Mouse (Mus musculus) forebrain, embryonic 12.5 days (tissue): ENCODE results near the gene Gm595. TPM values are rescaled to one million over a fixed set of nuclear protein-coding genes. Genes with fewer than 3 reads are reported as not detected.

Source experiments
- ATAC-seq: fragments of 200-750 bp; cut with Nextera tagmentation; 2 replicates; pipeline ENCODE4 v1.8.0; 2017; ENCODE audit warnings: moderate TSS enrichment; ENCODE audit not compliant: low FRiP score
- H3K27ac ChIP-seq: fragments of 300-500 bp; sonication (generic); 2 replicates; pipeline ENCODE4 v1.5.1; 2016; ENCODE audit warnings: mild to moderate bottlenecking
- H3K27me3 ChIP-seq: fragments of 300-500 bp; sonication (generic); 2 replicates; pipeline ENCODE4 v1.6.1; 2016; ENCODE audit warnings: mild to moderate bottlenecking
- H3K36me3 ChIP-seq: fragments of 300-500 bp; sonication (generic); replicated peaks from 2 replicates; pipeline ENCODE4 v1.6.1; 2016; ENCODE audit warnings: mild to moderate bottlenecking
- H3K4me1 ChIP-seq: fragments of 300-500 bp; sonication (generic); 2 replicates; pipeline ENCODE4 v1.6.1; 2016
- H3K4me2 ChIP-seq: fragments of 300-500 bp; sonication (generic); 2 replicates; pipeline ENCODE4 v1.6.1; 2016; ENCODE audit warnings: mild to moderate bottlenecking, moderate library complexity
- H3K4me3 ChIP-seq: fragments of 300-500 bp; sonication (generic); replicated peaks from 2 replicates; pipeline ENCODE4 v1.5.1; 2016; ENCODE audit warnings: mild to moderate bottlenecking
- H3K9ac ChIP-seq: fragments of 300-500 bp; sonication (generic); 2 replicates; pipeline ENCODE4 v1.6.1; 2016; ENCODE audit warnings: mild to moderate bottlenecking
- H3K9me3 ChIP-seq: fragments of 300-500 bp; sonication (generic); 2 replicates; pipeline ENCODE4 v1.6.1; 2016
- WGBS: fragments of 180-500 bp; shearing (Covaris S2); methylation state at CpG from one replicate; pipeline ENCODE4 v1.1.7; 2016; 5-methylcytosine and 5-hydroxymethylcytosine counted together
- polyA plus RNA-seq: library from polyadenylated mRNA; unstranded; fragments of >200 nt; fragmentation: Nextera tagmentation; extraction: Ambion mirVana; gene quantifications from 2 replicates; pipeline ENCODE4 v1.2.1, GENCODE M21; 2016

Gm595 gene
- not detected in 2 replicates for polyA plus RNA-seq

- 90% methylated on average over 13 of the region's 13 CpGs for WGBS
- H3K9me3 ChIP-seq: no peaks in the 10 kb centered on the region
These were observed at the start of gene Gm595 for GRCm38 (mm10) chrX:48877613-48878012. Gene Gm595, minus strand, starts transcription at chrX:48877713.

DNA sequence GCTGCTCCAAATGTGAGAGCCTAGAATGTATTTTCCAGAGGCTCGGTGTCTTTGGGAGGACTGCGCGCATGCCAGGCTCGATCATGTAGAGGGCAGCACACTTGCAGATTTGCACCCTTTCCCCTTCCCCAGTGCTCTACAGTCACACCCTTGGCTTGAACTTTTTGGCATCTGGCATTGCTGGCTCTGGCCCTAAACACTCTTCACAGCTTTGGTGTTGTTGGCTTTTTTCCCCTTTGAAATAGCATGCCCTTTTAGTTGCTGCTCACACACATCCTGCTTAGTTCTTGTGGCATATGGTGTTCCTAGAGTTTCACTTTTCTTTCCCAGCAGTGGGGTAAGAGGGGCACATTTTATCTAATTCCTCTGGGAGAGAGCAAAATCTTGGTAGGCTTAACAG is 30.9 kb upstream of the Gm595 start:
- H3K36me3 ChIP-seq: no peaks in the 10 kb centered on the region
- ATAC-seq: no peak
- no peaks in the 10 kb centered on the region for H3K27me3 ChIP-seq
- H3K4me1 ChIP-seq: no peaks in the 10 kb centered on the region
- no peak overlapping the region for H3K4me2 ChIP-seq
- 90% methylated on average over 4 of the region's 4 CpGs for WGBS
- H3K9me3 ChIP-seq: no peaks in the 10 kb centered on the region
- no peak overlapping the region for H3K4me3 ChIP-seq
- H3K27ac ChIP-seq: no peak overlapping the region
- no peak overlapping the region for H3K9ac ChIP-seq

More at GRCm38 (mm10) chrX:48877613-48878012, at the start of gene Gm595:
- no peak within 1 kb of the TSS for H3K27ac ChIP-seq
- H3K36me3 ChIP-seq: no peaks in the 10 kb centered on the region
- no peak within 1 kb of the TSS for H3K4me3 ChIP-seq
- no peak for ATAC-seq
- no peaks in the 10 kb centered on the region for H3K27me3 ChIP-seq
- H3K4me2 ChIP-seq: no peak within 1 kb of the TSS
- H3K9ac ChIP-seq: no peak within 1 kb of the TSS
- H3K4me1 ChIP-seq: no peaks in the 10 kb centered on the region

- Histone ChIP-seq H3K27me3 (no peaks in the 10 kb centered on the region), H3K9ac (no peak overlapping the region), H3K36me3 (no peaks in the 10 kb centered on the region), H3K27ac (no peak overlapping the region), H3K4me3 (no peak overlapping the region), H3K9me3 (no peaks in the 10 kb centered on the region), H3K4me2 (no peak overlapping the region), H3K4me1 (no peaks in the 10 kb centered on the region)
- 78% methylated on average over 3 of the region's 3 CpGs for WGBS
- ATAC-seq: no peak
These were observed 26.2 kb upstream of the Gm595 start for GRCm38 (mm10) chrX:48903744-48904143.

GRCm38 (mm10) chrX:48899555-48899954 is 22.0 kb upstream of the Gm595 start:
- H3K9ac ChIP-seq: no peak overlapping the region

GRCm38 (mm10) chrX:48896803-48897202 is 19.3 kb upstream of the Gm595 start:
- H3K9me3 ChIP-seq: no peaks in the 10 kb centered on the region

More at GRCm38 (mm10) chrX:48899555-48899954, 22.0 kb upstream of the Gm595 start:
- Histone ChIP-seq H3K27ac (no peak overlapping the region), H3K9me3 (no peaks in the 10 kb centered on the region), H3K27me3 (no peaks in the 10 kb centered on the region), H3K4me2 (no peak overlapping the region), H3K36me3 (no peaks in the 10 kb centered on the region), H3K4me1 (no peaks in the 10 kb centered on the region), H3K4me3 (no peak overlapping the region)
- WGBS: 48% methylated on average over 5 of the region's 5 CpGs
- no peak for ATAC-seq

GRCm38 (mm10) chrX:48893946-48894345 is 16.4 kb upstream of the Gm595 start:
- H3K36me3 ChIP-seq: no peaks in the 10 kb centered on the region
- no peak overlapping the region for H3K27ac ChIP-seq
- H3K4me1 ChIP-seq: no peaks in the 10 kb centered on the region
- H3K4me3 ChIP-seq: no peak overlapping the region
- no peaks in the 10 kb centered on the region for H3K27me3 ChIP-seq
- ATAC-seq: no peak
- WGBS: 82% methylated on average over 3 of the region's 3 CpGs
- no peaks in the 10 kb centered on the region for H3K9me3 ChIP-seq
- H3K4me2 ChIP-seq: no peak overlapping the region
- H3K9ac ChIP-seq: no peak overlapping the region

More at GRCm38 (mm10) chrX:48896803-48897202, 19.3 kb upstream of the Gm595 start:
- Histone ChIP-seq H3K27ac (no peak overlapping the region), H3K27me3 (no peaks in the 10 kb centered on the region), H3K4me2 (no peak overlapping the region), H3K4me1 (no peaks in the 10 kb centered on the region), H3K36me3 (no peaks in the 10 kb centered on the region), H3K4me3 (no peak overlapping the region), H3K9ac (no peak overlapping the region)
- 54% methylated on average over 6 of the region's 6 CpGs for WGBS
- no peak for ATAC-seq

GRCm38 (mm10) chrX:48890259-48890658 is 12.7 kb upstream of the Gm595 start:
- WGBS: 86% methylated on average over 9 of the region's 9 CpGs
- H3K4me1 ChIP-seq: no peaks in the 10 kb centered on the region
- no peak for ATAC-seq
- H3K4me2 ChIP-seq: no peak overlapping the region
- H3K27ac ChIP-seq: no peak overlapping the region
- no peaks in the 10 kb centered on the region for H3K36me3 ChIP-seq
- no peaks in the 10 kb centered on the region for H3K9me3 ChIP-seq
- H3K27me3 ChIP-seq: no peaks in the 10 kb centered on the region
- H3K9ac ChIP-seq: no peak overlapping the region
- H3K4me3 ChIP-seq: no peak overlapping the region

GRCm38 (mm10) chrX:48884615-48885014 is 7.1 kb upstream of the Gm595 start:
- Histone ChIP-seq H3K9me3 (no peaks in the 10 kb centered on the region), H3K27ac (no peak overlapping the region), H3K27me3 (no peaks in the 10 kb centered on the region), H3K4me1 (no peaks in the 10 kb centered on the region), H3K9ac (no peak overlapping the region), H3K4me3 (no peak overlapping the region), H3K36me3 (no peaks in the 10 kb centered on the region), H3K4me2 (no peak overlapping the region)
- 85% methylated on average over 5 of the region's 5 CpGs for WGBS
- ATAC-seq: no peak

Other genes starting within 250 kb of the Gm595 start
- gene Gpr119, start 203.2 kb downstream of the Gm595 start, polyA plus RNA-seq: not detected in 2 replicates
- gene Rbmx2, start 182.7 kb downstream of the Gm595 start, polyA plus RNA-seq: 27.9 and 33.6 TPM in 2 replicates